Mouse (Mus musculus): Measurements from ENCODE around the gene Acp4. TPM values are rescaled to one million over a fixed set of nuclear protein-coding genes. Genes with fewer than 3 reads are reported as not detected.
A peak's percentile ranks its signal among the peaks of the same experiment; 100 is the strongest.

Acp4 gene
- total and polyA plus RNA-seq, 3 experiments = 0.57 TPM; not detected in 2

DNA sequence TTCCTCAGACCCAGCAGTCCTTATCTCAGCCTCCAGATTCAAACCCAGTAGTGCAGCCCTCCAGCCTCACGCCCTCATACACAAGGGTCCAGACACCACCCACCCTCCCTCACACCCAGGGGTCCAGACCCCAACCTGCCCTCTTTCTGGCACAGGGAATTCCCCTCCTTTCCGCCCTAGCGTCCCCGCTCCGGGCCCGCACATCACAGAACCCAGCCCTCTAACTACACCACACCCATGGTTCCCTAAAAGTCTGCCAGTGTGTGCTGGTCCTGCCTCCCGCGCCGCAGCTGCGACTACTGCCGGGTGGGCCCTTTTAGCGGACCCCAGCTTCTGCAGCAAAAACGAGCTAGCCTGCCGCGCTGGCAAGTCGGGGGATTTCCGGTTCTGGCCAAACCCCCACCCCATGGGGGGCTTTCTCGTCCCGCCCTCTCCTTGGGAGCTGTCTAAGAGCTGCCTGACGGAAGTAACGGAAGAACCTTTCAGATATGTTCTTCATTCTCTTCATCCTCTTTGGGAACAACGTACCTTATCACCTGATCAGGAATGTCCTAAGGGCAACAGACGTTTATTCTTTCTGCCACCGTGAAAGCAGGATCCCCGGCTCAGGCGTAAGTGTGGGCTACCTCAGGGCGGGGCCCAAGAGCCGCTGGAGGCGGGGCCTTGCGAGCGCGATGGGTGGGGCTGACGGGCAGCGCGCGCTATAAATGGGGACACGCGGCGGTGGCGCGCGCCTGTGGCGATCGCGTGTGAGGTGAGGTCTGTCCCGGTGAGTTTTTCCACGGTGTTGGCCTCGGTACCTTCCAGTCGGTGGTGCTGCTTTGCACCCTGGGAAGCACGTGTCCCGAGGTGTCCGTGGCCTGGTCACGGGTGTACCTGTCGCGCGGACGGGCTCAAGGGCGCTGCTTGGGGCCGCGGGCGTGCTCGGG is 10.9 kb downstream of the Acp4 start, which contains the start of the genes 1700028J19Rik and 2410002F23Rik:
1700028J19Rik (minus strand) TSS at position 641 of the 929 bp plus-strand sequence.
2410002F23Rik (plus strand) TSS at position 668 of the 929 bp plus-strand sequence.
- peaks cover 18% of the 10 kb centered on the region for H3K79me2 ChIP-seq (replicated peaks; ENCODE audit: control insufficient read depth, extremely low read depth, insufficient read depth, poor library complexity, severe bottlenecking)
- dilution Hi-C loops (cut with MboI; ENCODE audit: extremely low pct_ligation_motif_present, extremely low pct_unique_long_range_greater_than_20kb, low sequenced_read_pairs) = no loop called here
- H3K27ac ChIP-seq (ENCODE audit: insufficient read depth, low read depth) = peak within 1 kb of the TSS; percentile 65
- in situ Hi-C loops (cut with MboI; ENCODE audit: low pct_ligation_motif_present, low pct_unique_long_range_greater_than_20kb, low sequenced_read_pairs) = no loop called here
- H3K27me3 ChIP-seq (replicated peaks) = no peaks in the 10 kb centered on the region
- H3K4me3 ChIP-seq (replicated peaks in 1 of 3; ENCODE audit: low read depth in 2 of 3, low read length in 2 of 3, poor library complexity in 1 of 3) = peak within 1 kb of the TSS; percentile 78 to 99 (median 95)
- TF ChIP-seq USF1 (IDR thresholded peaks at IDR 0.05; ENCODE audit: low read depth, low read length) (no peak), POLR2A (IDR thresholded peaks at IDR 0.05; ENCODE audit: low read depth, low read length) (peak; percentile 99), SMC3 (IDR thresholded peaks at IDR 0.05; ENCODE audit: low read depth, low read length) (no peak), MAX (IDR thresholded peaks at IDR 0.05; ENCODE audit: low read length) (peak; percentile 100), GABPA (IDR thresholded peaks at IDR 0.05; ENCODE audit: insufficient replicate concordance, low read depth, low read length) (no peak), TCF12 (IDR thresholded peaks at IDR 0.05; ENCODE audit: low read depth, low read length) (peak; percentile 75), EP300 (IDR thresholded peaks at IDR 0.05; ENCODE audit: low read length) (no peak; the same call in 1 of the 2 replicates), MXI1 (IDR thresholded peaks at IDR 0.05; ENCODE audit: low read depth, low read length) (peak; percentile 82), ZKSCAN1 (IDR thresholded peaks at IDR 0.05; ENCODE audit: borderline replicate concordance, low read depth, low read length) (no peak), NRF1 (IDR thresholded peaks at IDR 0.05; ENCODE audit: low read depth, low read length) (no peak), E2F4 (IDR thresholded peaks at IDR 0.05; ENCODE audit: insufficient replicate concordance, low read depth, low read length) (peak; percentile 89; the same call in 1 of the 2 replicates), CHD2 (IDR thresholded peaks at IDR 0.05; ENCODE audit: low read length) (no peak), IRF4 (IDR thresholded peaks at IDR 0.05; ENCODE audit: low read depth, low read length) (peak; percentile 20; the same call in 1 of the 2 replicates), POLR2AphosphoS2 (IDR thresholded peaks at IDR 0.05; ENCODE audit: low read depth, low read length) (peak; percentile 98), MAZ (IDR thresholded peaks at IDR 0.05; ENCODE audit: low read depth, low read length) (peak; percentile 97), TBP (conservative IDR thresholded peaks at IDR 0.05; ENCODE audit: low read depth, low read length) (peak; percentile 96), MYC (IDR thresholded peaks at IDR 0.05; ENCODE audit: low read depth, low read length) (peak; percentile 49; the same call in 1 of the 2 replicates), SIN3A (IDR thresholded peaks at IDR 0.05; ENCODE audit: low read length) (peak; percentile 93), HCFC1 (IDR thresholded peaks at IDR 0.05; ENCODE audit: low read depth, low read length) (peak; percentile 83), KAT2A (IDR thresholded peaks at IDR 0.05; ENCODE audit: insufficient replicate concordance, low read length) (peak; percentile 76; the same call in 1 of the 2 replicates), NELFE (IDR thresholded peaks at IDR 0.05; ENCODE audit: low read depth, low read length) (peak; percentile 99), ZMIZ1 (IDR thresholded peaks at IDR 0.05; ENCODE audit: low read depth, low read length) (peak; percentile 98), ELF1 (IDR thresholded peaks at IDR 0.05; ENCODE audit: low read depth, low read length) (peak; percentile 92)
- H3K36me3 ChIP-seq (replicated peaks in 1 of 2; ENCODE audit: control insufficient read depth in 1 of 2, insufficient read depth in 1 of 2, low read length in 1 of 2) = peaks cover 25 to 32% of the 10 kb centered on the region in 2 experiments
- H3K9ac ChIP-seq (ENCODE audit: insufficient read depth, low read depth) = peak within 1 kb of the TSS; percentile 92
- H3K4me2 ChIP-seq (ENCODE audit: insufficient read depth, low read depth, poor library complexity, severe bottlenecking) = peak within 1 kb of the TSS; percentile 79
- no peaks in the 10 kb centered on the region for H3K9me3 ChIP-seq (replicated peaks; ENCODE audit: low read length)
- peaks cover 8 to 46% of the 10 kb centered on the region in 2 experiments for H3K4me1 ChIP-seq (ENCODE audit: control insufficient read depth in 1 of 2, insufficient read depth in 2 of 2)
- DNase-seq (ENCODE audit: extremely low read depth) = peak; percentile 87
